Mouse (Mus musculus) intestine, postnatal 0 days (tissue): ENCODE results near the gene Gtsf2. TPM values are rescaled to one million over a fixed set of nuclear protein-coding genes. Genes with fewer than 3 reads are reported as not detected.

Source experiments
- ATAC-seq: fragments of 200-750 bp; cut with Nextera tagmentation; 2 replicates; pipeline ENCODE4 v1.8.0; 2017; ENCODE audit warnings: mild to moderate bottlenecking, moderate TSS enrichment, moderate library complexity
- H3K27ac ChIP-seq: fragments of 300-500 bp; sonication (generic); 2 replicates; pipeline ENCODE4 v1.5.1; 2014; ENCODE audit warnings: mild to moderate bottlenecking, low read depth, low read length, moderate library complexity
- H3K27me3 ChIP-seq: fragments of 300-500 bp; sonication (generic); replicated peaks from 2 replicates; pipeline ENCODE4 v1.6.1; 2014; ENCODE audit warnings: low read length, mixed read lengths; ENCODE audit not compliant: control insufficient read depth, insufficient read depth
- H3K36me3 ChIP-seq: fragments of 300-500 bp; sonication (generic); 2 replicates; pipeline ENCODE4 v1.6.1; 2014; ENCODE audit warnings: mild to moderate bottlenecking, moderate library complexity; ENCODE audit not compliant: control insufficient read depth, insufficient read depth
- H3K4me1 ChIP-seq: fragments of 300-500 bp; sonication (generic); replicated peaks from 2 replicates; pipeline ENCODE4 v1.6.1; 2014; ENCODE audit warnings: antibody characterized with exemption, low read length, mixed read lengths; ENCODE audit not compliant: control insufficient read depth, insufficient read depth
- H3K4me2 ChIP-seq: fragments of 300-500 bp; sonication (generic); replicated peaks from 2 replicates; pipeline ENCODE4 v1.6.1; 2014; ENCODE audit warnings: low read depth, mild to moderate bottlenecking, moderate library complexity
- H3K4me3 ChIP-seq: fragments of 300-500 bp; sonication (generic); 2 replicates; pipeline ENCODE4 v1.5.1; 2014; ENCODE audit warnings: low read depth, low read length
- H3K9ac ChIP-seq: fragments of 300-500 bp; sonication (generic); 2 replicates; pipeline ENCODE4 v1.6.1; 2014; ENCODE audit warnings: mild to moderate bottlenecking, low read depth, low read length
- H3K9me3 ChIP-seq: fragments of 300-500 bp; sonication (generic); 2 replicates; pipeline ENCODE4 v1.6.1; 2016; ENCODE audit warnings: mixed run types; ENCODE audit not compliant: control insufficient read depth
- CTCF ChIP-seq: sonication (generic); IDR thresholded peaks from 2 replicates; pipeline ENCODE4 v1.5.1; 2016; ENCODE audit warnings: low read depth, mild to moderate bottlenecking, control low read depth, antibody characterized with exemption, moderate library complexity
- WGBS: fragments of 180-500 bp; shearing (Covaris S2); extraction: QIAGEN DNeasy Blood & Tissue Kit; methylation state at CpG from one replicate; pipeline ENCODE4 v1.1.7; 2014; 5-methylcytosine and 5-hydroxymethylcytosine counted together
- polyA plus RNA-seq: library from polyadenylated mRNA; unstranded; fragments of >200 nt; fragmentation: Nextera tagmentation; extraction: Ambion mirVana; gene quantifications from 2 replicates; pipeline ENCODE4 v1.2.1, GENCODE M21; 2015

Gene Gtsf2
- polyA plus RNA-seq, 1 experiment from 2014 or later, result not detected

GRCm38 (mm10) chr15:103482488-103482887, 34.2 kb upstream of the Gtsf2 start:
- Histone ChIP-seq H3K36me3 (no peaks in the 10 kb centered on the region), H3K9ac (no peak overlapping the region), H3K4me3 (no peak overlapping the region), H3K4me1 (0 out of 2 replicates have a peak, but pooled peaks cover 3% of the 10 kb centered on the region), H3K9me3 (no peaks in the 10 kb centered on the region), H3K27ac (no peak overlapping the region), H3K4me2 (no peak overlapping the region), H3K27me3 (no peaks in the 10 kb centered on the region)
- ATAC-seq, result no peak
- 9% methylated on average over 1 of the region's 1 CpGs for WGBS
- TF ChIP-seq CTCF, result peak; percentile 64

GRCm38 (mm10) chr15:103480129-103480528, 31.9 kb upstream of the Gtsf2 start:
- Histone ChIP-seq H3K27me3 (no peaks in the 10 kb centered on the region), H3K4me1 (0 out of 2 replicates have a peak, but pooled peaks cover 3% of the 10 kb centered on the region), H3K4me3 (no peak overlapping the region), H3K27ac (0 out of 2 replicates have a peak overlapping the region, but pooled peaks have one; percentile 46), H3K4me2 (no peak overlapping the region), H3K9me3 (no peaks in the 10 kb centered on the region), H3K9ac (no peak overlapping the region), H3K36me3 (no peaks in the 10 kb centered on the region)
- TF ChIP-seq CTCF, result no peak
- peak; percentile 71 for ATAC-seq
- WGBS, result 30% methylated on average over 2 of the region's 2 CpGs

- 0 out of 2 replicates have a peak, but pooled peaks cover 3% of the 10 kb centered on the region for H3K4me1 ChIP-seq
- ATAC-seq, result peak; percentile 86
- no peak for TF ChIP-seq CTCF
- H3K27ac ChIP-seq, result no peak overlapping the region
- H3K4me2 ChIP-seq, result no peak overlapping the region
- no peaks in the 10 kb centered on the region for H3K36me3 ChIP-seq
- no peak overlapping the region for H3K9ac ChIP-seq
- no peaks in the 10 kb centered on the region for H3K9me3 ChIP-seq
- H3K4me3 ChIP-seq, result no peak overlapping the region
- WGBS, result 32% methylated on average over 1 of the region's 1 CpGs
- H3K27me3 ChIP-seq, result no peaks in the 10 kb centered on the region
These were observed 30.9 kb upstream of the Gtsf2 start for GRCm38 (mm10) chr15:103479080-103479606.

- H3K9me3 ChIP-seq, result no peaks in the 10 kb centered on the region
- WGBS, result 85% methylated on average over 5 of the region's 5 CpGs
- no peaks in the 10 kb centered on the region for H3K36me3 ChIP-seq
- no peak overlapping the region for H3K9ac ChIP-seq
- no peaks in the 10 kb centered on the region for H3K27me3 ChIP-seq
- H3K4me2 ChIP-seq, result no peak overlapping the region
- no peak overlapping the region for H3K27ac ChIP-seq
- H3K4me1 ChIP-seq, result no peaks in the 10 kb centered on the region
- ATAC-seq, result no peak
- no peak for TF ChIP-seq CTCF
- H3K4me3 ChIP-seq, result no peak overlapping the region
These were observed 25.5 kb upstream of the Gtsf2 start for GRCm38 (mm10) chr15:103473769-103474168.

GRCm38 (mm10) chr15:103473182-103473581, 24.9 kb upstream of the Gtsf2 start:
- no peak overlapping the region for H3K4me3 ChIP-seq
- no peak for TF ChIP-seq CTCF
- H3K4me2 ChIP-seq, result no peak overlapping the region
- ATAC-seq, result no peak
- 88% methylated on average over 7 of the region's 7 CpGs for WGBS
- H3K27ac ChIP-seq, result no peak overlapping the region
- H3K9ac ChIP-seq, result no peak overlapping the region
- no peaks in the 10 kb centered on the region for H3K4me1 ChIP-seq
- H3K36me3 ChIP-seq, result no peaks in the 10 kb centered on the region
- H3K9me3 ChIP-seq, result no peaks in the 10 kb centered on the region
- H3K27me3 ChIP-seq, result no peaks in the 10 kb centered on the region

- Histone ChIP-seq H3K9me3 (no peaks in the 10 kb centered on the region), H3K36me3 (no peaks in the 10 kb centered on the region)
- 65% methylated on average over 3 of the region's 3 CpGs for WGBS
These were observed 24.0 kb upstream of the Gtsf2 start for GRCm38 (mm10) chr15:103472265-103472664.

More at GRCm38 (mm10) chr15:103472265-103472664, 24.0 kb upstream of the Gtsf2 start:
- Histone ChIP-seq H3K4me1 (no peaks in the 10 kb centered on the region), H3K4me3 (no peak overlapping the region), H3K4me2 (no peak overlapping the region), H3K27ac (no peak overlapping the region), H3K9ac (no peak overlapping the region), H3K27me3 (no peaks in the 10 kb centered on the region)
- ATAC-seq, result no peak
- no peak for TF ChIP-seq CTCF
